Mouse (Mus musculus) kidney, embryonic 16.5 days (tissue): ENCODE measurements at regions not wholly inside any gene's neighbourhood (a gene's known extent, or its start where the extent isn't known, plus 50 kb on each side); places are given as distances from the start of the nearest gene placed in this dataset.

Experiments
- ATAC-seq: fragments of 200-750 bp; cut with Nextera tagmentation; 2 replicates; pipeline ENCODE4 v1.8.0; 2017; ENCODE audit warnings: moderate TSS enrichment; ENCODE audit not compliant: low FRiP score, low TSS enrichment
- H3K27ac ChIP-seq: fragments of 300-500 bp; sonication (generic); 2 replicates; pipeline ENCODE4 v1.5.1; 2014; ENCODE audit warnings: low read length
- H3K27me3 ChIP-seq: fragments of 300-500 bp; sonication (generic); 2 replicates; pipeline ENCODE4 v1.6.1; 2014; ENCODE audit warnings: low read length, control low read depth, mixed read lengths; ENCODE audit not compliant: insufficient read depth
- H3K36me3 ChIP-seq: fragments of 300-500 bp; sonication (generic); 2 replicates; pipeline ENCODE4 v1.6.1; 2014; ENCODE audit warnings: low read length, control low read depth, mixed read lengths; ENCODE audit not compliant: insufficient read depth
- H3K4me1 ChIP-seq: fragments of 300-500 bp; sonication (generic); 2 replicates; pipeline ENCODE4 v1.6.1; 2014; ENCODE audit warnings: low read length, control low read depth, mixed read lengths; ENCODE audit not compliant: insufficient read depth
- H3K4me2 ChIP-seq: fragments of 300-500 bp; sonication (generic); replicated peaks from 2 replicates; pipeline ENCODE4 v1.6.1; 2014; ENCODE audit warnings: low read depth, low read length
- H3K4me3 ChIP-seq: fragments of 300-500 bp; sonication (generic); 2 replicates; pipeline ENCODE4 v1.5.1; 2014; ENCODE audit warnings: mild to moderate bottlenecking, low read length
- H3K9ac ChIP-seq: fragments of 300-500 bp; sonication (generic); replicated peaks from 2 replicates; pipeline ENCODE4 v1.6.1; 2014; ENCODE audit warnings: low read length
- H3K9me3 ChIP-seq: fragments of 300-500 bp; sonication (generic); 2 replicates; pipeline ENCODE4 v1.6.1; 2016; ENCODE audit warnings: low read length, control low read depth
- WGBS: fragments of 180-500 bp; shearing (Covaris S2); extraction: QIAGEN DNeasy Blood & Tissue Kit; methylation state at CpG from one replicate; pipeline ENCODE4 v1.1.7; 2014; 5-methylcytosine and 5-hydroxymethylcytosine counted together

DNA sequence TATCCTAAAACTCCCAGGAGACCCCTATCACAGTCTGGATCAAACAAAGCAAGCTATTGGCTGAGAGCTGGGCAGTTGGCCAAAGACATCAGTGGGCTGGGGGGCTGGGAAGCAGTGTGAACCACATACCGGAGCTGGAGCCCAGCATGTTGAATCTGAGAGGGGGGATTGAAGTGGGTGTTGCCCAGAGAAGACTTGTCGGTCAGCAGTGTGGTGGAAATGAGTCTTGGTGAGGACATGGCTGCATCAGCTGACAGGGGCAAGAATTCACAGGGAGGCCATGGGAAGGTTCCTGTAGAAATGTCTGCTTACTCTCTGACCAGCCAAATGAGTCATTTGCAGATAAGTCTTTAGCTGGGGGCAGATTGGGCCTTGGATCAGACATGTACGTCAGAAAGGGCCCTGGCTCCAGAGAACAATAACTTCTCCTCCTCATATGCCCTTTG lies 184.6 kb downstream of the Fndc1 start:
- no peaks in the 10 kb centered on the region for H3K36me3 ChIP-seq
- no peak for ATAC-seq

DNA sequence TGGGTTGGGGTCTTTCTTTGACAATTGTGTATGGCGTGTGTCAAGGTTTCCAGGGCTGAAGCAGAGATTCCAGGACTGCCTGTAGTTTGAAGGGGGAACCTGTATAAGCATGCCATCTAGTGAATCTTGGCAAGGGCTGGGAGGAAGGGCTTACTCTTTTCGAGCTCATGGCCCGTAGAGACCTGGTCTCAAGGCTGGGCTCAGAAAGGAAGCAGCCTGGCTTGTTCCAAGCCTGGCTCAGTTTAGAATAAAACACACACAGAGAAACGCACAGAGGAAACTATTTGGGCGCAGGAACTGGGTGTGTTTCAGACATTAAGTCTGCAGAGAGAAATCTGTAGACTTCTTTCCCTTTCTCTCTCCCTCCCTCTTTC lies 192.8 kb downstream of the Fndc1 start:
- H3K4me1 ChIP-seq: no peaks in the 10 kb centered on the region; the same call in 1 of the 2 replicates
- H3K9me3 ChIP-seq: no peaks in the 10 kb centered on the region
- no peak overlapping the region; the same call in 1 of the 2 replicates for H3K9ac ChIP-seq
- no peaks in the 10 kb centered on the region for H3K27me3 ChIP-seq
- no peak overlapping the region for H3K4me3 ChIP-seq
- H3K4me2 ChIP-seq: no peak overlapping the region
- H3K27ac ChIP-seq: peak overlapping the region; percentile 27; the same call in 1 of the 2 replicates
- H3K36me3 ChIP-seq: no peaks in the 10 kb centered on the region
- no peak for ATAC-seq
- 65% methylated on average over 5 of the region's 5 CpGs for WGBS

More for the DNA sequence above, 184.6 kb downstream of the Fndc1 start:
- WGBS: 18% methylated on average over 3 of the region's 3 CpGs
- Histone ChIP-seq H3K4me3 (no peak overlapping the region), H3K27ac (no peak overlapping the region), H3K4me1 (peaks cover 7% of the 10 kb centered on the region; the same call in 1 of the 2 replicates), H3K27me3 (no peaks in the 10 kb centered on the region), H3K4me2 (no peak overlapping the region), H3K9me3 (no peaks in the 10 kb centered on the region), H3K9ac (no peak overlapping the region)

DNA sequence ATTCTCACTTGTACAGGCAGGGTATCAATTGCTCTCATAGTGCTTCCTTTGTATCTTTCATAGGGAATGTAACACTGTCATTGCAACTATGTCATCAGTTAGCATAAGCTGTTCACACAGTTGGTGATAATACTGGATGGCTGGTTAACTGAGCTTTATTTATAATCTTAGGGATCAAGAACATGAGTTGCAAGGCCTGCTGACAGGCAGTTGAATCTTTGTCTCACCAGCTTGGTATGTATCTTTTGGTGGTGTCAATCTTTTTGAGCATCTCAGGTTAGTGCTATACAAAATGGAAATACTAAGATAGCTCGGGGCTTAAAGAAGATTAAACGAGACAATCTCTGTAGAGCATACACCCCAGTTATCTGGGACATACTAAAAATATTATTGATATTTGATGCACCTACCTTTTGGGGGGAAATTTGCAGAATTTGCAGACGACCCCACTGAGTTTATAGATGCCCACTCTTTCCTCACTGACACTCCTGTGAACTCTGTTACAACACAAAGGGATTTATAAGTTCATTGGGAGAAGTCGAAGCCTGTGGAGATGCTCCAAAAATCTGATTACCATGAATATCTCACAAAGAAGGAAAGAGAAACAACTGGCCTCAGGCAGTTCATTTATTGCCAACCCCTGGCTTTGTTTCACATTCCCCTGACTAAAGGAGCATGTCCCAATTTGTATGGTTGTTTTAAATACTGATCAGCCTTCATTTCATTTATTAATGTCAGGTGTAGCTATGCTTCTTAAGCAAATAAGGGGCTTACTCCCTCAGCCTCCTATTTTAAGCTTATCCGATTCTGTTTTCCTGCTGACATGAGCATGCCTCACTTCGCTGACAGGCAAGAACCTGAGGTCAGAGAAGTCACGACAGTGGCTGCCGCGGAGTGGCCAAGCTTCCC lies 193.5 kb downstream of the Fndc1 start:
- H3K9me3 ChIP-seq: no peaks in the 10 kb centered on the region
- H3K4me3 ChIP-seq: no peak overlapping the region
- WGBS: 67% methylated on average over 9 of the region's 9 CpGs
- no peak overlapping the region; the same call in 1 of the 2 replicates for H3K9ac ChIP-seq
- H3K36me3 ChIP-seq: no peaks in the 10 kb centered on the region
- no peak for ATAC-seq
- H3K27ac ChIP-seq: peak overlapping the region; percentile 27; the same call in 1 of the 2 replicates
- no peak overlapping the region for H3K4me2 ChIP-seq
- no peaks in the 10 kb centered on the region; the same call in 1 of the 2 replicates for H3K4me1 ChIP-seq
- H3K27me3 ChIP-seq: no peaks in the 10 kb centered on the region

DNA sequence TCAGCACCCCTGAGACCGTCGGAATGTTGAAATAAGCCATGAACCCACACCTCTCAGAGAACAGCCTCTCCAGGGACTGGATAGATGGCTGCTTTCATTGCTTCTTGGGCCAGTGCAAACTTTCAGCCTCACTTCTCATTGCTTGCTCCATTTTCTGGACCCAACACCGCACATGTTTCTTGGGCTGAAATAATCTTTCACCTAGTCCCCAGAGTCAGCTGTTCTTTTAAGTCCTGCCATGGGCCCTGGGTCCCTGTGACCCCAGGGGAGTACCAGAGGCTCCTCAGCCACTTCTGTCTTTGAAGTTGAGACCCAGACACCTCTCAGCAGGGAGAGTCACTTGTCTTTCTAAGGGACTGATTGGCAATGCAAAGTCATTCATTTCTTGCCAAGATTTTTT lies 201.4 kb downstream of the Fndc1 start:
- 80% methylated on average over 3 of the region's 3 CpGs for WGBS
- H3K9me3 ChIP-seq: no peaks in the 10 kb centered on the region

DNA sequence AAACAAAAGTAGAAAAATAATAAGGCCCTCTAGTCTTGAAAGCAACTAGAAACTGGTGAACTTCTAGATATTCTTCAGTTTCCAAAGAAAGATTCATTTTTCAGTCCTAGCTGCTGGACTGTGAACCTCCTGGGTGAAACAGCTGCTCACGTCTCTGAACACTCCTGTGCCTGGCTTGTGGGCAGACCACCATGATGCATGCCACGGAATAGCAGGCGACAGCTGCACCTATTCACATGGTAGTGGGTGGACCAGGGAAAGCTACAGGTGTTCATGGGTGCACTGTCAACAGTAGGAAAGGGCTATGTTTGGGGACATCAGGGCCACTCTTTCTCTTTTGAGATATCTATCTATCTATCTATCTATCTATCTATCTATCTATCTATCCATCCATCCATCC lies 203.7 kb downstream of the Fndc1 start:
- H3K4me2 ChIP-seq: no peak overlapping the region
- no peak overlapping the region for H3K4me3 ChIP-seq
- no peaks in the 10 kb centered on the region for H3K9me3 ChIP-seq
- H3K36me3 ChIP-seq: no peaks in the 10 kb centered on the region
- H3K27ac ChIP-seq: no peak overlapping the region
- H3K4me1 ChIP-seq: no peaks in the 10 kb centered on the region
- no peaks in the 10 kb centered on the region for H3K27me3 ChIP-seq
- no peak for ATAC-seq
- 90% methylated on average over 3 of the region's 3 CpGs for WGBS
- H3K9ac ChIP-seq: no peak overlapping the region

More for the DNA sequence above, 201.4 kb downstream of the Fndc1 start:
- Histone ChIP-seq H3K9ac (no peak overlapping the region), H3K4me2 (no peak overlapping the region), H3K27ac (no peak overlapping the region), H3K4me1 (no peaks in the 10 kb centered on the region), H3K27me3 (no peaks in the 10 kb centered on the region), H3K4me3 (no peak overlapping the region), H3K36me3 (no peaks in the 10 kb centered on the region)
- no peak for ATAC-seq

DNA sequence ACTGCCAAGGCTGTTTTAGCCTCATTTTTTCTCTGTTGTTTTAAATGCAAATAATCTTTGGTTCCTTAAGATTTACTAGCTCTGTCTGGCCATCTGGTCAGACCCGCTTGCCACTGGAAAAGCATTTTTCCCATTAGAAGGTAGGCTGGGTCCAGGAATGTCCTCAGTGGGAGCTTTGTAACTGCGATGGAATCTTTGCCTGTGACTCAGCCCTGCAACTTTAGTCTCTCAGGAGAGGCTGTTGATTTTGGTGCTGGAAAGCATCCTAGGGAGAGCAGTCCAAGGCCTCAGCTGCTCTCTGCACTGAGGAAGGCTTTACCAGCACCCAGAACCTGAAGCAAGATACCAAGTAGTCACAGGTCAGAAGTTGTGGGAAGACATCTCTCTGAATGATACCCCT lies 205.8 kb downstream of the Fndc1 start:
- H3K4me3 ChIP-seq: no peak overlapping the region
- no peak overlapping the region for H3K9ac ChIP-seq
- no peaks in the 10 kb centered on the region for H3K36me3 ChIP-seq
- H3K4me1 ChIP-seq: no peaks in the 10 kb centered on the region
- H3K27me3 ChIP-seq: no peaks in the 10 kb centered on the region
- H3K4me2 ChIP-seq: no peak overlapping the region
- ATAC-seq: no peak
- 66% methylated on average over 2 of the region's 2 CpGs for WGBS
- H3K27ac ChIP-seq: no peak overlapping the region
- H3K9me3 ChIP-seq: no peaks in the 10 kb centered on the region

DNA sequence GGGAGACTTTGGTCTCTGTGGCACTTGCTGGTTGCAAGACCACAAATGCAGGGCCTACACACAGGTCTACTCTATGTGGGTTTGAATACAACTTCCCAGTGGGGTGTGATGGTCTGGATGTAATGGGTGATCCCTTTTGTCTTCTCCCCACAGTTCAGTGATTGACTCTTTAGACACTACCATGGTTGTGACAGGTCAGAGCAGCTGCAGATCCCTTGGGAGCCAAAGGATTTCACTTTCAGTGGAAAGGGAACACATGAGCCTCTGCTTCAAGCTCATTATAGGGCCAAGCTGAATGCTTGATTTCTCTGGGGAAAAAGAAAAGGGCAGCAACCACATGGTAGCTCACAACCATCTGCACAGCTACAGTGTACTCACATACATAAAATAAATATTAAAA lies 206.9 kb downstream of the Fndc1 start:
- Histone ChIP-seq H3K4me3 (no peak overlapping the region), H3K36me3 (no peaks in the 10 kb centered on the region), H3K27ac (no peak overlapping the region), H3K27me3 (no peaks in the 10 kb centered on the region), H3K9me3 (no peaks in the 10 kb centered on the region), H3K4me1 (no peaks in the 10 kb centered on the region), H3K9ac (no peak overlapping the region), H3K4me2 (no peak overlapping the region)
- ATAC-seq: no peak

DNA sequence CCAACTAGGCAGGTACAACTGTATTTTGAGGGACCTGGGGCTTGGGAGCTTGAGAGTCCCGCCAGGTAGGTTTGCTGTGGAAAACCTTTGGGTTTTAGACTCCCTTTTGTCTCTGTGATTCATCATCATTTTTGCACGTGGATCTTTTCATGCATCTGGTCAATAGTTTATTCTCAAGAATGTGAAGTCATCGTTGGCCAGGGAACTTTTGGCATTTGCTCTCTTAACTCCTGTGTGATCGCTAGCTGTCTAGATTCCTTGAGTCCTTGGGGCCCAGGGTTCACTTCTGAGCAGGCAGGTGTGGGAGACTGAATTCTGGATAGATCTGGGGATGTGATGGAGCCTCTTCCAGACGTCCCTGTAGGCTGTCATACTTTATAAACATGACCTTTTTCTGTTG lies 207.5 kb downstream of the Fndc1 start:
- Histone ChIP-seq H3K9ac (no peak overlapping the region), H3K4me1 (no peaks in the 10 kb centered on the region), H3K4me3 (no peak overlapping the region), H3K4me2 (no peak overlapping the region), H3K36me3 (no peaks in the 10 kb centered on the region), H3K27me3 (no peaks in the 10 kb centered on the region), H3K27ac (no peak overlapping the region), H3K9me3 (no peaks in the 10 kb centered on the region)
- WGBS: 73% methylated on average over 5 of the region's 5 CpGs
- no peak for ATAC-seq

DNA sequence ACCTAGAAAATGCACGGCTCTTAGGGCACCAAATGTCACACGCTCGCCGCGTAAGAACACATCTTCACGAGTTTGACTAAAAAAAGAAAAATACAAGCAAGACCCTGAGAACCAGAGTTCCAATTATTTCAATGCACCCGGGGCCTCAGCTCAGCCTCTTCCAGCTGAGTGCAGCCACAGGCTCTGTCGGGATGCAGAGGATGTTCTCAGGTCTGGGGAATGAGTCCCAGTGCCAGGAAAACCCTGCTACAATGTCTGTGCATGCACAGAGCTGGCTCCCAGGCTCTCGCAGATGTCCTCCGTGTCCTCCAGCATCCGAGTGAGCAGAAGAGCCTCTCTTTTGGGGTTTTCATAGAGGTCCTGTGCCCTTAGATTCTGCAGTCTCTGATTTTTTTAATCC lies 219.1 kb downstream of the Fndc1 start:
- no peak overlapping the region for H3K4me2 ChIP-seq
- 69% methylated on average over 11 of the region's 11 CpGs for WGBS

DNA sequence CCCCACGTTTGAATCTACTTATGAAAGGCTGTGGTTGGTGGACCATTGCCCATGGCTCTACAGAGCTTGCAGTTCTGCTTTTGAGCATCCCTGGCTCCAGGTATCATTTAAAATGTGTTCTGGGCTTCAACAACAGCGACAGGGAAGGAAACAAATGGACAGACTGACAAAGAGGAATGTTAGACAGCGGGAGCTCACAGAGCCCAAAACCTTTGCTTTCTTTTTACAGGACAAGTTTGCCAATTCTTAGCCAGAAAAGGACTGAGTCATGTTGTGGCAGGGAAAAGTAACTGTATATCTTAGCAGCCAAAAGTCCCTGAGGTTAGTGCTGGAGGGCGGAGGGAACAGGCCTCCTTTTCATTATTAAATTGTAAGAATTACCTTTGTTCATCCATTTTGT lies 219.7 kb downstream of the Fndc1 start:
- H3K27ac ChIP-seq: no peak overlapping the region

More for the DNA sequence above, 219.1 kb downstream of the Fndc1 start:
- no peak overlapping the region for H3K9ac ChIP-seq
- H3K9me3 ChIP-seq: no peaks in the 10 kb centered on the region
- H3K4me3 ChIP-seq: no peak overlapping the region
- no peaks in the 10 kb centered on the region for H3K4me1 ChIP-seq
- H3K27ac ChIP-seq: no peak overlapping the region
- no peaks in the 10 kb centered on the region for H3K27me3 ChIP-seq
- ATAC-seq: no peak
- H3K36me3 ChIP-seq: no peaks in the 10 kb centered on the region

More for the DNA sequence above, 219.7 kb downstream of the Fndc1 start:
- Histone ChIP-seq H3K4me1 (no peaks in the 10 kb centered on the region), H3K27me3 (no peaks in the 10 kb centered on the region), H3K9ac (no peak overlapping the region), H3K36me3 (no peaks in the 10 kb centered on the region), H3K4me2 (no peak overlapping the region), H3K9me3 (no peaks in the 10 kb centered on the region), H3K4me3 (no peak overlapping the region)
- ATAC-seq: no peak
- WGBS: 81% methylated on average over 4 of the region's 4 CpGs
